Mouse (Mus musculus) MEL (cell line): Measurements from ENCODE around the gene Tfe3. TPM values are rescaled to one million over a fixed set of nuclear protein-coding genes. Genes with fewer than 3 reads are reported as not detected.

Experiments used
- DNase-seq: peaks from one replicate; pipeline ENCODE4 v3.0.0; 2011; ENCODE audit warnings: low read depth, low spot score
- H3K27ac ChIP-seq: 2 replicates; pipeline ENCODE4 v1.5.1; 2012; ENCODE audit warnings: low read depth, mild to moderate bottlenecking, control low read depth, low read length, moderate library complexity; ENCODE audit not compliant: control insufficient read depth
- H3K27me3 ChIP-seq, 2 experiments: fragments of 150-350 bp in 1 of 2; sonication (generic) in 1 of 2; 2 replicates each; pipeline ENCODE4 v1.6.1; 2012; ENCODE audit warnings: low read length in 2 of 2, mild to moderate bottlenecking in 2 of 2, improper control_type of control experiment in 1 of 2, moderate library complexity in 1 of 2; ENCODE audit not compliant: insufficient read depth in 2 of 2, control insufficient read depth in 1 of 2
- H3K36me3 ChIP-seq, 2 experiments: 2 replicates each; pipeline ENCODE4 v1.6.1; 2012 to 2014; ENCODE audit warnings: low read length in 2 of 2, improper control_type of control experiment in 1 of 2, inconsistent platforms in 1 of 2, mild to moderate bottlenecking in 1 of 2; ENCODE audit not compliant: insufficient read depth in 2 of 2, control insufficient read depth in 1 of 2
- H3K4me1 ChIP-seq, 2 experiments: fragments of 150-350 bp in 1 of 2; sonication (generic) in 1 of 2; 2 replicates each; pipeline ENCODE4 v1.6.1; 2012; ENCODE audit warnings: low read length in 2 of 2, improper control_type of control experiment in 1 of 2, mild to moderate bottlenecking in 1 of 2; ENCODE audit not compliant: insufficient read depth in 2 of 2, control insufficient read depth in 1 of 2
- H3K4me3 ChIP-seq, 2 experiments: fragments of 150-350 bp in 1 of 2; sonication (generic) in 1 of 2; 2 replicates each; pipeline ENCODE4 v1.5.1; 2012; ENCODE audit warnings: low read depth in 2 of 2, low read length in 2 of 2, mild to moderate bottlenecking in 2 of 2, moderate library complexity in 2 of 2, control low read depth in 1 of 2, improper control_type of control experiment in 1 of 2; ENCODE audit not compliant: control insufficient read depth in 1 of 2, insufficient read depth in 1 of 2
- H3K79me2 ChIP-seq: 2 replicates; pipeline ENCODE4 v1.6.1; 2012; ENCODE audit warnings: mild to moderate bottlenecking, low read length, moderate library complexity; ENCODE audit not compliant: control insufficient read depth, poor library complexity, insufficient read depth
- H3K9ac ChIP-seq: 2 replicates; pipeline ENCODE4 v1.6.1; 2012; ENCODE audit warnings: low read depth, mild to moderate bottlenecking, control low read depth, low read length, moderate library complexity; ENCODE audit not compliant: control insufficient read depth, poor library complexity, severe bottlenecking
- H3K9me3 ChIP-seq: fragments of 150-350 bp; sonication (generic); replicated peaks from 2 replicates; pipeline ENCODE4 v1.6.1; 2012; ENCODE audit warnings: mild to moderate bottlenecking, low read length, improper control_type of control experiment, moderate library complexity; ENCODE audit not compliant: insufficient read depth
- BHLHE40 ChIP-seq: IDR thresholded peaks from 2 replicates; pipeline ENCODE4 v1.6.1; 2012; ENCODE audit warnings: low read depth, mild to moderate bottlenecking, inconsistent platforms, low read length, improper control_type of control experiment, borderline replicate concordance
- CHD1 ChIP-seq: IDR thresholded peaks from 2 replicates; pipeline ENCODE4 v1.6.1; 2012; ENCODE audit warnings: low read depth, mild to moderate bottlenecking, inconsistent platforms, low read length, improper control_type of control experiment
- CHD2 ChIP-seq: IDR thresholded peaks from 2 replicates; pipeline ENCODE4 v1.6.1; 2011; ENCODE audit warnings: low read length, improper control_type of control experiment
- CTCF ChIP-seq, 3 experiments: IDR thresholded peaks in 2 of 3; conservative IDR thresholded peaks in 1 of 3; 2 replicates each; pipeline ENCODE4 v1.5.1; 2011 to 2012; ENCODE audit warnings: low read length in 3 of 3, low read depth in 2 of 3, mild to moderate bottlenecking in 2 of 3, improper control_type of control experiment in 1 of 3, inconsistent platforms in 1 of 3, mixed read lengths in 1 of 3, moderate library complexity in 1 of 3; ENCODE audit not compliant: control insufficient read depth in 1 of 3, insufficient read depth in 1 of 3, poor library complexity in 1 of 3, severe bottlenecking in 1 of 3
- E2F4 ChIP-seq: IDR thresholded peaks from 2 replicates; pipeline ENCODE4 v1.6.1; 2011; ENCODE audit warnings: low read depth, low read length, improper control_type of control experiment, borderline replicate concordance
- EP300 ChIP-seq, 2 experiments: IDR thresholded peaks; 2 replicates each; pipeline ENCODE4 v1.6.1; 2011; ENCODE audit warnings: improper control_type of control experiment in 2 of 2, low read length in 2 of 2, low read depth in 1 of 2, mild to moderate bottlenecking in 1 of 2
- ETS1 ChIP-seq: IDR thresholded peaks from 2 replicates; pipeline ENCODE4 v1.6.1; 2012; ENCODE audit warnings: low read depth, mild to moderate bottlenecking, inconsistent platforms, low read length, improper control_type of control experiment, moderate library complexity
- GABPA ChIP-seq: IDR thresholded peaks from 2 replicates; pipeline ENCODE4 v1.6.1; 2012; ENCODE audit warnings: low read depth, mild to moderate bottlenecking, inconsistent platforms, low read length, improper control_type of control experiment, moderate library complexity
- GATA1 ChIP-seq: IDR thresholded peaks from 2 replicates; pipeline ENCODE4 v1.6.1; 2011; ENCODE audit warnings: low read depth, low read length, improper control_type of control experiment
- HCFC1 ChIP-seq: IDR thresholded peaks from 2 replicates; pipeline ENCODE4 v1.6.1; 2012; ENCODE audit warnings: low read depth, mild to moderate bottlenecking, inconsistent platforms, low read length, improper control_type of control experiment, moderate library complexity
- JUND ChIP-seq: IDR thresholded peaks from 2 replicates; pipeline ENCODE4 v1.6.1; 2011; ENCODE audit warnings: low read depth, mild to moderate bottlenecking, improper control_type of control experiment, low read length
- KAT2A ChIP-seq: conservative IDR thresholded peaks from 2 replicates; pipeline ENCODE4 v1.6.1; 2012; ENCODE audit warnings: low read depth, low read length, improper control_type of control experiment, inconsistent platforms
- MAFK ChIP-seq: IDR thresholded peaks from 2 replicates; pipeline ENCODE4 v1.6.1; 2011; ENCODE audit warnings: low read depth, mild to moderate bottlenecking, low read length, improper control_type of control experiment, borderline replicate concordance
- MAX ChIP-seq: IDR thresholded peaks from 2 replicates; pipeline ENCODE4 v1.6.1; 2011; ENCODE audit warnings: low read length, improper control_type of control experiment
- MAZ ChIP-seq: IDR thresholded peaks from 2 replicates; pipeline ENCODE4 v1.6.1; 2012; ENCODE audit warnings: low read depth, mild to moderate bottlenecking, inconsistent platforms, low read length, improper control_type of control experiment
- MEF2A ChIP-seq: IDR thresholded peaks from 2 replicates; pipeline ENCODE4 v1.6.1; 2014; ENCODE audit warnings: low read depth, mild to moderate bottlenecking, inconsistent platforms, low read length, improper control_type of control experiment; ENCODE audit not compliant: poor library complexity, insufficient replicate concordance, severe bottlenecking; ENCODE audit errors: extremely low read depth
- MXI1 ChIP-seq: IDR thresholded peaks from 2 replicates; pipeline ENCODE4 v1.6.1; 2011; ENCODE audit warnings: mild to moderate bottlenecking, low read depth, low read length, improper control_type of control experiment
- MYB ChIP-seq: IDR thresholded peaks from 2 replicates; pipeline ENCODE4 v1.6.1; 2011; ENCODE audit warnings: mild to moderate bottlenecking, low read depth, low read length, improper control_type of control experiment
- MYC ChIP-seq: IDR thresholded peaks from 2 replicates; pipeline ENCODE4 v1.6.1; 2011; ENCODE audit warnings: low read depth, mild to moderate bottlenecking, low read length, improper control_type of control experiment, moderate library complexity
- NELFE ChIP-seq: IDR thresholded peaks from 2 replicates; pipeline ENCODE4 v1.6.1; 2011; ENCODE audit warnings: low read depth, low read length, improper control_type of control experiment
- NRF1 ChIP-seq: IDR thresholded peaks from 2 replicates; pipeline ENCODE4 v1.6.1; 2014; ENCODE audit warnings: low read depth, mild to moderate bottlenecking, inconsistent platforms, low read length, improper control_type of control experiment, moderate library complexity; ENCODE audit not compliant: poor library complexity, insufficient read depth, severe bottlenecking
- POLR2A ChIP-seq, 2 experiments: IDR thresholded peaks; 2 replicates each; pipeline ENCODE4 v1.6.1; 2011 to 2012; ENCODE audit warnings: low read length in 2 of 2, mild to moderate bottlenecking in 2 of 2, control low read depth in 1 of 2, improper control_type of control experiment in 1 of 2, low read depth in 1 of 2, moderate library complexity in 1 of 2; ENCODE audit not compliant: control insufficient read depth in 1 of 2, insufficient read depth in 1 of 2, poor library complexity in 1 of 2
- POLR2AphosphoS2 ChIP-seq: IDR thresholded peaks from 2 replicates; pipeline ENCODE4 v1.6.1; 2011; ENCODE audit warnings: low read length, improper control_type of control experiment
- POLR2AphosphoS5 ChIP-seq: IDR thresholded peaks from 2 replicates; pipeline ENCODE4 v1.6.1; 2012; ENCODE audit warnings: low read depth, borderline replicate concordance, mild to moderate bottlenecking, inconsistent platforms, low read length, moderate library complexity, mixed read lengths
- RAD21 ChIP-seq: IDR thresholded peaks from 2 replicates; pipeline ENCODE4 v1.6.1; 2011; ENCODE audit warnings: mild to moderate bottlenecking, low read depth, low read length, improper control_type of control experiment
- RCOR1 ChIP-seq: IDR thresholded peaks from 2 replicates; pipeline ENCODE4 v1.6.1; 2012; ENCODE audit warnings: low read depth, mild to moderate bottlenecking, inconsistent platforms, low read length, improper control_type of control experiment
- SIN3A ChIP-seq: IDR thresholded peaks from 2 replicates; pipeline ENCODE4 v1.6.1; 2012; ENCODE audit warnings: low read length, improper control_type of control experiment, inconsistent platforms
- SMC3 ChIP-seq: IDR thresholded peaks from 2 replicates; pipeline ENCODE4 v1.6.1; 2011; ENCODE audit warnings: low read depth, low read length, improper control_type of control experiment
- TAL1 ChIP-seq: IDR thresholded peaks from 2 replicates; pipeline ENCODE4 v1.6.1; 2012; ENCODE audit warnings: mild to moderate bottlenecking, inconsistent platforms, low read length, moderate library complexity, mixed read lengths
- TBP ChIP-seq: IDR thresholded peaks from 2 replicates; pipeline ENCODE4 v1.8.0; 2011; ENCODE audit warnings: low read depth, low read length, improper control_type of control experiment
- TCF12 ChIP-seq: IDR thresholded peaks from 2 replicates; pipeline ENCODE4 v1.6.1; 2014; ENCODE audit warnings: low read depth, mild to moderate bottlenecking, inconsistent platforms, low read length, improper control_type of control experiment, moderate library complexity
- UBTF ChIP-seq: IDR thresholded peaks from 2 replicates; pipeline ENCODE4 v1.6.1; 2012; ENCODE audit warnings: low read depth, mild to moderate bottlenecking, inconsistent platforms, low read length, improper control_type of control experiment, moderate library complexity, borderline replicate concordance; ENCODE audit not compliant: insufficient read depth
- USF1 ChIP-seq: IDR thresholded peaks from 2 replicates; pipeline ENCODE4 v1.6.1; 2014; ENCODE audit warnings: low read depth, mild to moderate bottlenecking, inconsistent platforms, low read length, improper control_type of control experiment, moderate library complexity
- USF2 ChIP-seq, 2 experiments: IDR thresholded peaks; 2 replicates each; pipeline ENCODE4 v1.6.1; 2011 to 2012; ENCODE audit warnings: improper control_type of control experiment in 2 of 2, low read length in 2 of 2, borderline replicate concordance in 1 of 2, inconsistent platforms in 1 of 2, low read depth in 1 of 2, mild to moderate bottlenecking in 1 of 2; ENCODE audit not compliant: insufficient read depth in 1 of 2
- ZC3H11A ChIP-seq: IDR thresholded peaks from 2 replicates; pipeline ENCODE4 v1.6.1; 2012; ENCODE audit warnings: low read depth, mild to moderate bottlenecking, inconsistent platforms, low read length, improper control_type of control experiment
- ZKSCAN1 ChIP-seq: IDR thresholded peaks from 2 replicates; pipeline ENCODE4 v1.6.1; 2012; ENCODE audit warnings: low read depth, mild to moderate bottlenecking, inconsistent platforms, low read length, improper control_type of control experiment, moderate library complexity
- ZMIZ1 ChIP-seq: IDR thresholded peaks from 2 replicates; pipeline ENCODE4 v1.6.1; 2012; ENCODE audit warnings: low read depth, mild to moderate bottlenecking, inconsistent platforms, low read length, improper control_type of control experiment, moderate library complexity
- ZNF384 ChIP-seq: IDR thresholded peaks from 2 replicates; pipeline ENCODE4 v1.6.1; 2012; ENCODE audit warnings: low read depth, mild to moderate bottlenecking, inconsistent platforms, low read length, improper control_type of control experiment
- polyA plus RNA-seq, 2 experiments: library from polyadenylated mRNA; stranded (reverse) in 1 of 2; unstranded in 1 of 2; fragments of >175 nt in 1 of 2; fragments of >200 nt in 1 of 2; gene quantifications; 2 replicates each; pipeline versions ENCODE4 v1.2.1 to v1.2.4; 2012; ENCODE audit warnings: low replicate concordance in 2 of 2, low read depth in 1 of 2; ENCODE audit not compliant: insufficient read length in 2 of 2, insufficient read depth in 1 of 2, missing spikeins in 1 of 2
- total RNA-seq: library from RNA; depleted of rRNA; stranded (reverse); fragments of 300-350 nt; gene quantifications from 2 replicates; pipeline ENCODE4 v1.2.3, GENCODE M21; 2012

Gene Tfe3
- total and polyA plus RNA-seq, 3 experiments, result 20.6 to 64.7 TPM; not detected in 1

DNA sequence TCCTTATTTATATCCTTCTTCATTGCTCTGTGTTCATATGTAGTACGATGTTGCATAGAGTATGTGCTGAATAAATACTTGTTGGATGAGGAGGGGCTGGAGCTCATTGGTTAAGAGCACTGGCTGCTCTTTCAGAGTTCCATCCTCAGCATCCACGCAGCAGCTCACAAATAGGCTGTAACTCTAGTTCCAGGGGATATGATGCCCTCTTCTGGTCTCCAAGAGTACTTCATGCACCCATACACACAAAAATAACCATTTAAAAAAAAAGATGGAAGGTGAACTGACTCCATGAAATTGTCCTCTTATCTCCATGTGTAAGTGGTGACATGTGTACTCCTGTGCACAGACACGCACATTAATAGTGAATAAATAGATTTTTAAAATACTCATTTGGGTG, 31.0 kb downstream of the Tfe3 start:
- peak; percentile 80 for DNase-seq
- Histone ChIP-seq H3K9me3 (no peaks in the 10 kb centered on the region), H3K36me3 (peaks cover 0 to 17% of the 10 kb centered on the region in 2 experiments; a peak in 2 of 4 replicates), H3K79me2 (peaks cover 12% of the 10 kb centered on the region), H3K4me1 (peaks cover 3 to 12% of the 10 kb centered on the region in 2 experiments; a peak in 3 of 4 replicates), H3K27ac (no peak overlapping the region), H3K27me3 (no peaks in the 10 kb centered on the region), H3K9ac (no peak overlapping the region), H3K4me3 (no peak overlapping the region)
- TF ChIP-seq TAL1 (no peak), RCOR1 (no peak), GATA1 (no peak), ETS1 (no peak), POLR2A (IDR thresholded peaks at IDR 0.05; ENCODE audit: control insufficient read depth in 1 of 2, insufficient read depth in 1 of 2, low read depth in 1 of 2, low read length in 2 of 2, poor library complexity in 1 of 2) (no peak), USF1 (no peak), MAZ (no peak), TCF12 (no peak), NELFE (no peak), HCFC1 (no peak), KAT2A (no peak), ZMIZ1 (no peak), UBTF (no peak), POLR2AphosphoS5 (no peak), CTCF (IDR thresholded peaks at IDR 0.05 in 2 of 3, conservative IDR thresholded peaks at IDR 0.05 in 1 of 3; ENCODE audit: control insufficient read depth in 1 of 3, insufficient read depth in 1 of 3, low read depth in 2 of 3, low read length in 3 of 3, poor library complexity in 1 of 3, severe bottlenecking in 1 of 3) (peak; percentile 45 to 79 (median 76)), CHD1 (no peak), SIN3A (no peak), MAX (no peak), MYC (peak; percentile 28; the same call in 1 of the 2 replicates), ZC3H11A (peak; percentile 77), USF2 (IDR thresholded peaks at IDR 0.05; ENCODE audit: borderline replicate concordance in 1 of 2, insufficient read depth in 1 of 2, low read depth in 1 of 2, low read length in 2 of 2) (no peak), BHLHE40 (no peak), NRF1 (no peak), JUND (no peak), MAFK (no peak), GABPA (no peak), MXI1 (no peak), RAD21 (peak; percentile 72), ZKSCAN1 (no peak), TBP (no peak), ZNF384 (peak; percentile 82), MEF2A (no peak), EP300 (IDR thresholded peaks at IDR 0.05; ENCODE audit: low read depth in 1 of 2, low read length in 2 of 2) (no peak), POLR2AphosphoS2 (no peak), MYB (no peak), SMC3 (peak; percentile 78), E2F4 (no peak), CHD2 (no peak)
